Mouse (Mus musculus) midbrain, embryonic 13.5 days (tissue): ENCODE measurements around the gene Polh. TPM values are rescaled to one million over a fixed set of nuclear protein-coding genes. Genes with fewer than 3 reads are reported as not detected.

Source experiments
- ATAC-seq: fragments of 200-750 bp; cut with Nextera tagmentation; 2 replicates; pipeline ENCODE4 v1.8.0; 2017; ENCODE audit warnings: mild to moderate bottlenecking, moderate TSS enrichment, moderate library complexity
- H3K27ac ChIP-seq: fragments of 300-500 bp; sonication (generic); 2 replicates; pipeline ENCODE4 v1.5.1; 2015; ENCODE audit warnings: inconsistent platforms, mild to moderate bottlenecking, moderate library complexity
- H3K27me3 ChIP-seq: fragments of 300-500 bp; sonication (generic); 2 replicates; pipeline ENCODE4 v1.6.1; 2015; ENCODE audit warnings: mild to moderate bottlenecking, inconsistent platforms
- H3K36me3 ChIP-seq: fragments of 300-500 bp; sonication (generic); 2 replicates; pipeline ENCODE4 v1.6.1; 2015; ENCODE audit warnings: mild to moderate bottlenecking, inconsistent platforms
- H3K4me1 ChIP-seq: fragments of 300-500 bp; sonication (generic); replicated peaks from 2 replicates; pipeline ENCODE4 v1.6.1; 2015; ENCODE audit warnings: inconsistent platforms
- H3K4me2 ChIP-seq: fragments of 300-500 bp; sonication (generic); replicated peaks from 2 replicates; pipeline ENCODE4 v1.6.1; 2015; ENCODE audit warnings: moderate library complexity, mild to moderate bottlenecking, inconsistent platforms
- H3K4me3 ChIP-seq: fragments of 300-500 bp; sonication (generic); replicated peaks from 2 replicates; pipeline ENCODE4 v1.5.1; 2015; ENCODE audit warnings: mild to moderate bottlenecking, inconsistent platforms
- H3K9ac ChIP-seq: fragments of 300-500 bp; sonication (generic); replicated peaks from 2 replicates; pipeline ENCODE4 v1.6.1; 2015; ENCODE audit warnings: mild to moderate bottlenecking, inconsistent platforms
- H3K9me3 ChIP-seq: fragments of 300-500 bp; sonication (generic); 2 replicates; pipeline ENCODE4 v1.6.1; 2016; ENCODE audit warnings: mild to moderate bottlenecking, inconsistent platforms
- WGBS: fragments of 180-500 bp; shearing (Covaris S2); methylation state at CpG from one replicate; pipeline ENCODE4 v1.1.7; 2015; 5-methylcytosine and 5-hydroxymethylcytosine counted together
- polyA plus RNA-seq: library from polyadenylated mRNA; unstranded; fragments of >200 nt; fragmentation: Nextera tagmentation; extraction: Ambion mirVana; gene quantifications from 2 replicates; pipeline ENCODE4 v1.2.1, GENCODE M21; 2015

Gene Polh
- polyA plus RNA-seq: 9.4 and 10.1 TPM in 2 replicates

DNA sequence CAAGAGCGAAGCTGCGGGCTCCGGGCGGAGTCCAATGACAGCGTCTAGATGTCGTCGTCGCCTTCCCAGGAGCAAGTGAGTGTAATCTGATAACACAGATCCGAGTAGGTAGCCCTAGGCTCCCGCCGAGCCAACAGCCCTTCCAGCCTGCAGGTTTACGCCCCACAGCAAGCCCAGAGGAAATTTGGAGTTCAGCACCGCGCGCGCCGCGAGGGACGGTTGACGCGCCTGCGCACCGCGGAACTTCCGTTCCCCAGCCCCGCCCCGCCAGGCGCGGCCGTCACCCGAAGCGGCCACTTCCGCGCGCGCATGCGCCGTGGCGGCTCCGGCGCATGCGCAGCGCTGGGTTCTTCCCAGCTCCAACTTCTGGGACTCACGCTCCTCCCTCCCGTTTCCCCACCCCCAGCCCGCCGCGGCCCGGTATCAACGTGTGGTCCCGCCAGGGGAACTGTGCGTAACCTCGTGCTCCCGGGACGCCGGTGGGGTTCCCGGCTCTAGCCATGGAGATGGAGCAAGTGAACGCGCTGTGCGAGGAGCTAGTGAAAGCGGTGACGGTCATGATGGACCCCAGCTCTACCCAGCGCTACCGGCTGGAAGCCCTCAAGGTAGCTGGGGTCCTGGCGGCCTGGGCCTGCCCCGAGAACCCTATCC is at the start of gene Polh, which contains the start of gene Xpo5:
TSS of gene Polh (minus strand) at position 225 of the 651 bp plus-strand sequence.
TSS of gene Xpo5 (plus strand) at position 362 of the 651 bp plus-strand sequence.
- ATAC-seq: peak; percentile 97
- H3K4me1 ChIP-seq: peaks cover 38% of the 10 kb centered on the region
- H3K4me2 ChIP-seq: peak within 1 kb of the TSS; percentile 89
- H3K4me3 ChIP-seq: peak within 1 kb of the TSS; percentile 97
- H3K9ac ChIP-seq: peak within 1 kb of the TSS; percentile 88
- no peaks in the 10 kb centered on the region for H3K9me3 ChIP-seq
- under 1% methylated on average over 66 of the region's 66 CpGs for WGBS
- H3K36me3 ChIP-seq: peaks cover 38% of the 10 kb centered on the region
- H3K27ac ChIP-seq: peak within 1 kb of the TSS; percentile 82
- H3K27me3 ChIP-seq: no peaks in the 10 kb centered on the region

DNA sequence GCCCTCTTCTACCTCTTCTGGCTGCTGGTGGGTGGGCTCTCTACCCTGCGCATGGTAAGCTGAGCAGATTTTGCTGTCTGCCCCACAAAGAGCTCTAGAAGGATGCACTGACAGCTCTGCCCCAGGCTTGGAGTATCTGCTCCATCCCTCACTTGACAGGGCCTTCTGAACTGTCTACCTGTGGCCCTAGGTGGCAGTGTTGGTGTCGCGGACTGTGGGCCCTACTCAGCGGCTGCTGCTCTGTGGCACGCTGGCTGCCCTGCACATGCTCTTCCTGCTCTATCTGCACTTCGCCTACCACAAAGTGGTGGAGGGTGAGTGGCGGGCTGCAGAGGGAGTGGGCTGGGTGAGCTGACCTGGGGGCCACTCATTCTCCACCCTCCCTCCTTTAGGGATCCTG is 48.7 kb upstream of the Polh start:
- H3K4me1 ChIP-seq: peaks cover 51% of the 10 kb centered on the region
- no peak overlapping the region for H3K27ac ChIP-seq
- H3K27me3 ChIP-seq: peaks cover 6% of the 10 kb centered on the region
- H3K9ac ChIP-seq: no peak overlapping the region
- H3K4me2 ChIP-seq: no peak overlapping the region
- 81% methylated on average over 7 of the region's 7 CpGs for WGBS
- H3K4me3 ChIP-seq: no peak overlapping the region
- H3K36me3 ChIP-seq: peaks cover 40% of the 10 kb centered on the region
- no peaks in the 10 kb centered on the region for H3K9me3 ChIP-seq
- ATAC-seq: no peak

DNA sequence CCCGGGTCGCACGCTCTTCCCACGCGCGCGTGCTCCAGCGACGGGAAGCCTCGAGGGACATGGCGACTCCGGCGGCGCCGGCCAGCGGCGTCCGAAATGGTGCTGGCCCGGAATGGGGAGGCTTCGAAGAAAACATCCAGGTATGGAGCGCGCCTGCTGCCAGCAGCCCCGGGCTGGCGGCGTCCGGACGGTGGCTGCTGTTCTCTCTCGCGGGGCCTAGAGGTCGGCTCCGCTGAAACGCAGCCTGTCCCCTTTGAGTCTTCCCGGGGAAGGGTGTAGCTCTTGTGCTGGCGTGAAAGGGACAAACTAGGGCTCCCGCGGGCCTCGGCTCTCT is 45.7 kb upstream of the Polh start:
- peak; percentile 70 for ATAC-seq
- peak overlapping the region; percentile 99 for H3K9ac ChIP-seq
- no peaks in the 10 kb centered on the region for H3K9me3 ChIP-seq
- peak overlapping the region; percentile 78 for H3K27ac ChIP-seq
- peaks cover 30% of the 10 kb centered on the region for H3K4me1 ChIP-seq
- WGBS: 1% methylated on average over 37 of the region's 37 CpGs
- H3K27me3 ChIP-seq: no peaks in the 10 kb centered on the region
- peak overlapping the region; percentile 98 for H3K4me3 ChIP-seq
- peak overlapping the region; percentile 93 for H3K4me2 ChIP-seq
- peaks cover 70% of the 10 kb centered on the region for H3K36me3 ChIP-seq

DNA sequence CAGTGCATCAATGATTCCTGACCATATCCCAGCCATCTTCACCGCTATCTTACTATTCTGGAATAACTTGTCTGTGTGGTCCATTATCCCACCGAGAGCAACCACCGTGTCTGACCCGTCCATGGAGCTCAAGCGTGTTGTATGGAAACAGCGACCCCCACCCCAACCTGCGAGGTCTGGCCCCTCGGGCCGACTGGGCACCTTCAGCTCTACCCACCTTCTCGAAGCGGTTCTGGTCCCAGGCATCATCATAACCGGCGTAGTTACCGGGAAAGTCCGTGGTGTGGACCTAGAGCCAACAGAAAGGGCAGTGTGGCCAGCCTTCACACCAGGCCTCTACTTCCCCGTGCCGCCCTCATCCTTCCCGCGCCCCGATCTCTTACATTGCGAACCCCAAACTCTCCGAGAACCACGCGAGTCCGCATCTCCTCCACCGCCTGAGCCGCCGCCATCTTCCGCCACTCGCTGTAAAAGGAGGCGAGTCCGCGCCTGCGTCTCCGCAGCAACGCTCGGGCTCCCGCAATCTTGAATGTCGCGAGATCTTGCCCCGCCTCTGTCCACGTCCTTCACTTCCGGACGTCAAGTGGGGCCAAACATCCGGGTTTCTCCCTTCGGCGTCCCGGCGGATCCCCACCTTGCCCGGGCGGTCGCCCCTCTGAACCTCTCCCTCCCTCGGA is 45.2 kb upstream of the Polh start, which contains the start of the genes Polr1c and Yipf3:
TSS of gene Polr1c (minus strand) at position 543 of the 677 bp plus-strand sequence.
TSS of gene Yipf3 (plus strand) at position 569 of the 677 bp plus-strand sequence.
- peak within 1 kb of the TSS; percentile 84 for H3K27ac ChIP-seq
- H3K27me3 ChIP-seq: no peaks in the 10 kb centered on the region
- H3K4me1 ChIP-seq: peaks cover 28% of the 10 kb centered on the region
- H3K9ac ChIP-seq: peak within 1 kb of the TSS; percentile 99
- H3K36me3 ChIP-seq: peaks cover 75% of the 10 kb centered on the region
- peak within 1 kb of the TSS; percentile 93 for H3K4me2 ChIP-seq
- H3K4me3 ChIP-seq: peak within 1 kb of the TSS; percentile 98
- WGBS: under 1% methylated on average over 53 of the region's 53 CpGs
- peak; percentile 94 for ATAC-seq
- no peaks in the 10 kb centered on the region for H3K9me3 ChIP-seq

DNA sequence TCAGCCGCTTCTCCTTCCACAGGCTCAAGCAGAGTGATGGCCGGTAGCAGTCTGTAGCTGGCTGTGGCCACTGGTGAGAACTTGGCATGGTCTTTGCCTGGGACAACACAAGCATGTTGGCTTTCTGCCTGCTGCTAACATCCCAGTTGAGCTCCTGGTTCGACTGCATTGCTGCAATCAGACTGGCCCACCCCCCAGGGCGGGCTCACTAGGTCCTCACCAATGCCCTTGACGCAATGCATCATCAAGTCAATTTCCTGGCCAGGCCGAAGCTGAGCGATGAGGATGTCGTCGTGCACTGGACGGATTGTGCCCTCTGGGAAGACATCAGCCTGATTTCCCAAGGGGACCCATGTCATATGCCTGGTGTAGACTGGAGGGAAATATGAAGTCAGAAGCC is 42.1 kb upstream of the Polh start:
- Histone ChIP-seq H3K9ac (no peak overlapping the region), H3K9me3 (no peaks in the 10 kb centered on the region), H3K4me1 (peaks cover 26% of the 10 kb centered on the region), H3K27me3 (no peaks in the 10 kb centered on the region), H3K36me3 (peaks cover 75% of the 10 kb centered on the region), H3K4me2 (no peak overlapping the region), H3K4me3 (no peak overlapping the region), H3K27ac (no peak overlapping the region)
- 85% methylated on average over 10 of the region's 10 CpGs for WGBS
- no peak for ATAC-seq

DNA sequence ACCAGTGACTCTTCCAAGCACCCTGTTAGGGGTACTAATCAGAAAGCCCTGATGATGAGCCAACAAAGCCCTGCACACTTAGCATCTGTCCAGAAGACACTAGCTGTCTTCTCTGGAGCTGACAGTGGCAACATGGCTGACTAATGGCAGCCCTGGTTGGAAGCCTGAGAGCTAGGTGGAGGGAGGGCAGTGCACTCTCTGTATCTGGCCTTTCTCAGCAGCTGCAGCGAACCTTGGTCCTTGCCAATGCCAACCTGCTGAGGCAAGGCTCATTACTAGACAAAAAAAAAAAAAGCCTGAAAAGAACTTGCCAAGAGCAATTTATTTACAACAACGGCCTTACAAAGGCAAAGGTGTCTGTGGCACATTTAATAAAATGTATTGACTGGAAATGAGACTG is 41.2 kb upstream of the Polh start:
- Histone ChIP-seq H3K36me3 (peaks cover 79% of the 10 kb centered on the region), H3K4me1 (peaks cover 17% of the 10 kb centered on the region), H3K9me3 (no peaks in the 10 kb centered on the region), H3K9ac (no peak overlapping the region), H3K27ac (no peak overlapping the region), H3K4me3 (no peak overlapping the region), H3K27me3 (no peaks in the 10 kb centered on the region), H3K4me2 (no peak overlapping the region)
- no peak for ATAC-seq
- 83% methylated on average over 2 of the region's 2 CpGs for WGBS

DNA sequence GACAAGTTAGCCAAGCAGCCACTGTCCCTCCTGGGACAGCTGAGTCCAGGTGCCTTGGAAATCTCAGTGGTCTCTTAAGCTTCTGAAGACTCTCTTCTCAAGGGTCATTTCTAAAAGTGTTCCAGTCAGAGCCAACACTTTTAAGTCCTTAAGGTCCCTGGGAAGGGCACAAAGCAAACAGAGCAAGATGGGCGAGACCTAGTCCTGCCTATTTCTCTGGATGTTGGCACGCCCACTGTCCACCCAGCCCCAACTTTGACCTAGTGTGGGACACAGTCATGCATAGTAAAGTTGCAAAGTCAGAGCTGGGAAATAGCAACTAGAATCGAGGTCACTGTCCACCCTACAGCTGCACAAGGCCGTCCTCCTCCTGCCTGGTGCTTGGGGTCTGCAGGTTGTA is 40.5 kb upstream of the Polh start:
- H3K36me3 ChIP-seq: peaks cover 85% of the 10 kb centered on the region
- peaks cover 14% of the 10 kb centered on the region for H3K4me1 ChIP-seq
- no peak overlapping the region for H3K4me2 ChIP-seq
- no peak overlapping the region for H3K27ac ChIP-seq
- no peaks in the 10 kb centered on the region for H3K9me3 ChIP-seq
- H3K27me3 ChIP-seq: no peaks in the 10 kb centered on the region
- H3K9ac ChIP-seq: no peak overlapping the region
- no peak for ATAC-seq
- 90% methylated on average over 4 of the region's 4 CpGs for WGBS
- H3K4me3 ChIP-seq: no peak overlapping the region

DNA sequence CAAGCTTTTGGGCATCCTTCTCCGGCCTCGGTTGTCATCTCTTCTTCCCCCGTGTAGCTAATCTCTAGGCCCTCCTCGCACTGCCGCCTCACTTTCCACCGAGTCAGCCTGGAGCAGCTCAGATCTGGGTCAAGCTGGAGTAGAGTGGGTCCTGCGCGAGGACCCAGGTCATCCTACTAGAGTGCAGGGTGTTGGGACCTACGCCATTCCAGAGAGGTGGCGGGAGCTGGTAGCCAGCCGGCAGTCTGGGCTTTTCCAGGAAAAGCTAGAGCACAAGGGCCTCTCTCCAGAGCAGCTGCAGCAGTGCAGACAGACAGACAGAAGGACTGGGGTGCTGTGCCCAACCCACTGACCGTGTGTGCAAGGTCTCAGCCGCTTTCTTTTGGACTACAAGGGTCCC is 39.8 kb upstream of the Polh start:
- H3K36me3 ChIP-seq: peaks cover 93% of the 10 kb centered on the region
- H3K9me3 ChIP-seq: no peaks in the 10 kb centered on the region
- ATAC-seq: no peak
- no peak overlapping the region for H3K4me3 ChIP-seq
- no peaks in the 10 kb centered on the region for H3K27me3 ChIP-seq
- no peak overlapping the region for H3K9ac ChIP-seq
- 86% methylated on average over 13 of the region's 13 CpGs for WGBS
- H3K4me1 ChIP-seq: peaks cover 14% of the 10 kb centered on the region
- no peak overlapping the region for H3K27ac ChIP-seq
- no peak overlapping the region for H3K4me2 ChIP-seq

DNA sequence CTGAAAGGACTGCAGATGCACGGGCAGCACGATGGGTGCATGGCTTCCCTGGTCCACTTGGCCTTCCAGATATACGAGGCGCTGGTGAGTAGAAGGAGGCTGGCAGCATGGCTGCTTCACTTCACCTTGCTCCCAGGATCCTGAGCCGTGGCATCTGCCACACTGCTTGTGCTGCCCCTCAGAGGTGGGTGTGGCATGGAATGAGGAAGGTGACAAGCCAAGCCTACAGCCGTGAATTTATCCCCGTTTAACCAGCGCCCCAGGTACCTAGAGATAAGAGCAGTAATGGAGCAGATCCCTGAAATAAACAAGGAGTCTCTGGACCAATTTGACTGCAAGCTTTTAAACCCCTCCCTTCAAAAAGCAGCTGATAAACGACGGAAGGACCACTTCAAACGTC is 39.0 kb upstream of the Polh start:
- H3K9ac ChIP-seq: no peak overlapping the region
- H3K4me3 ChIP-seq: no peak overlapping the region
- no peak overlapping the region for H3K27ac ChIP-seq
- no peaks in the 10 kb centered on the region for H3K9me3 ChIP-seq
- H3K36me3 ChIP-seq: peaks cover 98% of the 10 kb centered on the region
- no peak for ATAC-seq
- WGBS: 86% methylated on average over 11 of the region's 11 CpGs
- no peak overlapping the region for H3K4me2 ChIP-seq
- no peaks in the 10 kb centered on the region for H3K27me3 ChIP-seq
- peaks cover 7% of the 10 kb centered on the region for H3K4me1 ChIP-seq

DNA sequence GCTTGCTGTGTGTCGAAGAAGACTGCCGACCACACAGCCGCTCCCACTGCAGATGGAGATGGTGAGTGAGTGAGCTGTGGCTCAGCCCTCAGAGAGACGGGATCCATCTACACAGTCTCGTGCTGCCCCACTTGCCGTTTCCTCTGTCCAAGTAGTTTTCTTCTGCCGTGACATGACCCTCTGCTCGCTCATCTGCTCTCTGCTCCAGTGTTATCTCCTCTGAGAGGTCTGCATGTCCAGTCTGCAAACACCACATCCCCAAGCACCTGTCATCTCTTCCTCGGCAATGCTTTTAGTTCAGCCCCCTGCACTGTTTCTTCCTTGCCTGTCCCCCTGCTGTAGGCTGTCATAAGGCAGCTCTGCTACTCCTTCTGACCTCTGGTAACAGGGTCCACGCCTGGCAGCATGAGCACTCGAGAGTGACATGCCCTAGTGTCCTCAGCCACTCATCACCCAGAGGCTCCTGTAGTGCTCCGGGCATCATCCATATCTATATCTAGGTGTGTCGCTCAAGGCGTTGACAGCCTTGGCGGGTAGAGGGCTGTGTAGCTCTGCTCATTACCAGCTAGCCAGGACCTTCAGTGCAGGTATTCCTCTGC is 37.2 kb upstream of the Polh start:
- 94% methylated on average over 15 of the region's 15 CpGs for WGBS

DNA sequence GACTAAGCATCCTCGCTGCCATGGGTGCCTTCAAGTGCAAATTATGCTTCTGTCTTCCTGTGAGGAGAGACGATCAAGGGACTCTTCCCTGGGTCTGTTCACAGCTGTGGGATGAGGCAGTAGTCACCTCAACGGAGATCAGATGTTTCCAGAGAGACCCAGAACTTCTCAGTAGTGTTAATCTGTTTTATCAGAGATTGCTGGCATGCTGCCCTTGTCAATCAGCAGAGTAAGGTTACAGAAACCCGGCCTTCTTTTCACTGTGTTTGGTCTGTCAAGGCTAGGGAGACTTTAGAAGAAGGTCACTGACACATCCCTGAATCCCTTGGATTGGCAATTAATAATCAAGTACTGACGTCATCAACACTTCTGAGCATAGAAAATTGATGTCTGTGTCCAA is 35.0 kb upstream of the Polh start:
- Histone ChIP-seq H3K9me3 (no peaks in the 10 kb centered on the region), H3K27ac (no peak overlapping the region), H3K4me1 (no peaks in the 10 kb centered on the region), H3K27me3 (no peaks in the 10 kb centered on the region), H3K4me2 (no peak overlapping the region), H3K4me3 (no peak overlapping the region), H3K9ac (no peak overlapping the region), H3K36me3 (peaks cover 92% of the 10 kb centered on the region)
- ATAC-seq: no peak
- WGBS: 88% methylated on average over 5 of the region's 5 CpGs

More for the DNA sequence above, 37.2 kb upstream of the Polh start:
- no peak overlapping the region for H3K9ac ChIP-seq
- H3K9me3 ChIP-seq: no peaks in the 10 kb centered on the region
- no peaks in the 10 kb centered on the region for H3K4me1 ChIP-seq
- peaks cover 92% of the 10 kb centered on the region for H3K36me3 ChIP-seq
- no peak overlapping the region for H3K4me3 ChIP-seq
- no peak for ATAC-seq
- no peak overlapping the region for H3K27ac ChIP-seq
- no peak overlapping the region for H3K4me2 ChIP-seq
- H3K27me3 ChIP-seq: no peaks in the 10 kb centered on the region

DNA sequence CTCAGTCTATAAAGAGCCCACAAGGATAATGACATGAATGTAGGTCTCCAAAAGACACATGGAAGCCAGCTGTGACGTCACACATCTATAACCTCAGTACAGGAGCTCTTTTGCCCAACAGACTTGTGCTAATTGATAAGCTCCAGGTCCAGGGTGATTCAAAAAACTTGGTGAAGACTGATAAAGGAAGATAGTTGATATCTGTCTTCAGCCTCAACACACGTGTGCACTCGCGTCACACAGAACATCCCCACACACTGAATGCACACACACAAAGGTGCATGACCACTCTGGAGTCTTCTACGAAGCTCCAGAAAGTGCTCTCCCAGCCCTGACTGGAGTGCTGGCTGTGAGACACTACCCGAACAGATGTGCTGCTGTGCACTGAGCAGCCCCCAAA is 34.6 kb upstream of the Polh start:
- no peak overlapping the region for H3K9ac ChIP-seq
- peaks cover 92% of the 10 kb centered on the region for H3K36me3 ChIP-seq
- no peak overlapping the region for H3K27ac ChIP-seq
- WGBS: 96% methylated on average over 6 of the region's 6 CpGs
- no peaks in the 10 kb centered on the region for H3K4me1 ChIP-seq
- H3K9me3 ChIP-seq: no peaks in the 10 kb centered on the region
- no peak for ATAC-seq
- no peaks in the 10 kb centered on the region for H3K27me3 ChIP-seq
- H3K4me3 ChIP-seq: no peak overlapping the region
- H3K4me2 ChIP-seq: no peak overlapping the region
